Mouse (Mus musculus) T-helper 2 cell (primary cell): ENCODE measurements around the gene Etfdh.

Experiments used
- in situ Hi-C: fragments of 300-600 bp; cut with MboI, MseI; formaldehyde crosslinking; loops from one replicate; pipeline ENCODE4 v1.15.1; 2025; ENCODE audit warnings: high pct_unique_total_duplicates

Etfdh gene

GRCm38 (mm10) chr3:79629416-79629730 is at the start of gene Etfdh:
Gene Etfdh, minus strand, starts transcription at chr3:79629500.
- in situ Hi-C loops = no loop called here

- in situ Hi-C loops = no loop called here
Measured at GRCm38 (mm10) chr3:79676411-79676810, 47.1 kb upstream of the Etfdh start.

- in situ Hi-C loops = no loop called here
Measured at GRCm38 (mm10) chr3:79674641-79675040, 45.3 kb upstream of the Etfdh start.

- in situ Hi-C loops = no loop called here
Measured at GRCm38 (mm10) chr3:79673082-79673481, 43.8 kb upstream of the Etfdh start.

- in situ Hi-C loops = no loop called here
Measured at GRCm38 (mm10) chr3:79672188-79672587, 42.9 kb upstream of the Etfdh start.

- in situ Hi-C loops = no loop called here
Measured at GRCm38 (mm10) chr3:79670556-79670955, 41.3 kb upstream of the Etfdh start.

GRCm38 (mm10) chr3:79664787-79665408 is 35.6 kb upstream of the Etfdh start:
- in situ Hi-C loops = loop anchor here (5.0 kb wide), 1 partner anchor 147 kb away; no protein-coding TSS in a partner anchor

GRCm38 (mm10) chr3:79656682-79657081 is 27.4 kb upstream of the Etfdh start:
- in situ Hi-C loops = no loop called here

GRCm38 (mm10) chr3:79652129-79652528 is 22.8 kb upstream of the Etfdh start:
- in situ Hi-C loops = no loop called here

GRCm38 (mm10) chr3:79628561-79629415 is 512 bp downstream of the Etfdh start, which contains the start of gene 4930579G24Rik:
Gene 4930579G24Rik, plus strand, starts transcription at chr3:79629079.
- in situ Hi-C loops = no loop called here

- in situ Hi-C loops = no loop called here
Measured at GRCm38 (mm10) chr3:79628182-79628560, 1.1 kb downstream of the Etfdh start.

GRCm38 (mm10) chr3:79627484-79628181 is 1.7 kb downstream of the Etfdh start:
- in situ Hi-C loops = no loop called here

GRCm38 (mm10) chr3:79609886-79610285 is 19.4 kb downstream of the Etfdh start:
- in situ Hi-C loops = no loop called here

- in situ Hi-C loops = loop anchor here (25.0 kb wide), 1 partner anchor 633 kb away; no protein-coding TSS in a partner anchor
Measured at GRCm38 (mm10) chr3:79595468-79595867, 33.8 kb downstream of the Etfdh start.

- in situ Hi-C loops = loop anchor here (25.0 kb wide), 1 partner anchor 630 kb away; no protein-coding TSS in a partner anchor
Measured at GRCm38 (mm10) chr3:79591793-79592471, 37.4 kb downstream of the Etfdh start.

GRCm38 (mm10) chr3:79590863-79591792 is 38.2 kb downstream of the Etfdh start, which contains the start of gene Ppid:
Gene Ppid, plus strand, starts transcription at chr3:79591342.
- in situ Hi-C loops = loop anchor here (25.0 kb wide), 1 partner anchor 629 kb away; no protein-coding TSS in a partner anchor

- in situ Hi-C loops = loop anchor here (10.0 to 25.0 kb wide), 3 partner anchors 145 to 627 kb away; no protein-coding TSS in a partner anchor
Measured at GRCm38 (mm10) chr3:79589671-79590070, 39.6 kb downstream of the Etfdh start.

GRCm38 (mm10) chr3:79586804-79587203 is 42.5 kb downstream of the Etfdh start:
- in situ Hi-C loops = loop anchor here (10.0 to 25.0 kb wide), 3 partner anchors 142 to 625 kb away; no protein-coding TSS in a partner anchor

GRCm38 (mm10) chr3:79579891-79580575 is 49.3 kb downstream of the Etfdh start:
- in situ Hi-C loops = loop anchor here (10.0 to 25.0 kb wide), 3 partner anchors 135 to 618 kb away; no protein-coding TSS in a partner anchor
